Mouse (Mus musculus) spleen, postnatal 14 days (tissue): ENCODE data around the gene Gm16181.
A peak's percentile ranks its signal among the peaks of the same experiment; 100 is the strongest.

Source experiments
- DNase-seq, 2 experiments: peaks; one replicate each; pipeline ENCODE4 v3.0.0; 2021 to 2022; ENCODE audit warnings: low spot score in 2 of 2

Gene Gm16181

GRCm38 (mm10) chr17:35195631-35196320 lies 24.9 kb upstream of the Gm16181 start:
- peak; percentile 78 to 90 for DNase-seq

DNA sequence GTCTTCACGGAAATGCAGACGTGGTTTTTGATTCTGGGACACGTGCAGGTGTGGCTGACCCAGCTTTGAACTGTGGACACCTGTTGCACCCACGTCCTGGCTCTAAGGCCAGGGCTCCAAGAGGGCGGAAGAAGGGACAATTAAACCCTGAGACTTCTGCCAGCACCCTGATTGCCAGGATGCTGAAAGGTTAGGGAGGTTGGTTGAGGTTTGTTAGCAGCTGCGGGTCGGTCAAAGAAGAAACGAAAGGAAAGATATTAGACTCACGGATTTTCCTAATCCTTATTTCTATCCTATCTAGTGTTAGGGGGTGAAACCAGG lies 24.4 kb upstream of the Gm16181 start:
- no peak for DNase-seq

GRCm38 (mm10) chr17:35197126-35197525 lies 23.5 kb upstream of the Gm16181 start:
- DNase-seq, result no peak

GRCm38 (mm10) chr17:35198029-35198428 lies 22.6 kb upstream of the Gm16181 start:
- no peak for DNase-seq

DNA sequence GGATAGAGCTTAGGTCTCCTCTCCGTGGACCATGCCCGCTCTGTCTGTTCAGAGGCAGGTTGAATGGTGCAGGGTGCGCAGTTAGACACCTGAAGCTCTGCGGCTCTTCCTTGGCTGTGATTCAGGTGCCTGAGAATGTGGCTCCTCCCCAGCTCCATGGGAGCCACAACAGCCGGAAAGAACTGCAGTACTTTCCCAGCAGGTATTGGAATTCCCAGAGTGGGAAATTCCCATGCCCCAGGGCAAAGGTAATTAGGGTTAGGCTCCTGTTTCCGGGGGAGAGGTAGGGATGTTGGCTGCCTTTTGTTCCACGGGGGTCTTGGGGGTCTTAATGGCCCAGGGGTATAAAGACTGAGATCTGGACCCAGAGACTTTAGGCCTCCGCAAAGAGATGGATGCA lies 21.7 kb upstream of the Gm16181 start:
- DNase-seq, result no peak

DNA sequence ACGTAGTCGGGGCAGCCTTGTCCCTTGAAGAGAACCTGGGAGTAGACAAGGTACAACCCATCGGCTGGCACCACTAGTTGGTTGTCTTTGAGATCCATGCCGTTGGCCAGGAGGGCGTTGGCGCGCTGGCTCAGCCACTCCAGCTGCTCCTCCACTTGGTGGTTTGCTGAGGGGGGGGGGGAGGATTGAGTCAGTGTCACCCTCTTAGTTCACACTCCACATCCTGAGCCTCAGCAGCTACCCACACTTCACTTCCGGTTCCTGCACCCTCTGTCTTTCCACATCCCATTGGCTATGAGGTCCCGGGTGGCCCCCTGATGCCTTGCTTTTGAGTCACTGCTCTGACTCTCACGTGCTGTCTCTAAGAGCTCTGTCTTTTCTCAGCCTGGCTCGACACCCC lies 20.2 kb upstream of the Gm16181 start:
- no peak for DNase-seq

DNA sequence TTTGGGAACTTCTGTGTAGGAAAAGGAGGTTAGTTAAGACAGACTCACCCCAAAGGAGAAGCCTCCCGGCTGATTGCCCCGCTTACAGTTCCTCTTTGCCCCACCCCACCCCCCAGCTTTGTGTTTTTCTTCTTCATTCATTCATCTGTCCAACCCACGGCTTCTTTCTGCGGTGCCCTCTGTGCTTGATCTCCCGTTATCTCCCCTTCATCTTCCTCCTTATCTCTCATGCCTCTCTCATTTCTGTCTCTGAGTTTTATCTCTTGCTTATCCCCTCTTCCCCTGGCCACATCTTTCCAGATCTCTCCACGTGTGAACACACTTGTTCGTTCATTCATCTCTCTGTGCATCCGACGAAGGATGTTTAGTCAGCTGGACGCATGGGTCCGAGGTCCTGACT lies 19.5 kb upstream of the Gm16181 start:
- no peak for DNase-seq

GRCm38 (mm10) chr17:35201787-35202186 lies 18.8 kb upstream of the Gm16181 start, which contains the start of gene Tnf:
Gene Tnf, minus strand, starts transcription at chr17:35202007.
- peak in 1 of 2 experiments; percentile 44 for DNase-seq

- no peak for DNase-seq
Measured at GRCm38 (mm10) chr17:35202442-35202841, 18.2 kb upstream of the Gm16181 start.

DNA sequence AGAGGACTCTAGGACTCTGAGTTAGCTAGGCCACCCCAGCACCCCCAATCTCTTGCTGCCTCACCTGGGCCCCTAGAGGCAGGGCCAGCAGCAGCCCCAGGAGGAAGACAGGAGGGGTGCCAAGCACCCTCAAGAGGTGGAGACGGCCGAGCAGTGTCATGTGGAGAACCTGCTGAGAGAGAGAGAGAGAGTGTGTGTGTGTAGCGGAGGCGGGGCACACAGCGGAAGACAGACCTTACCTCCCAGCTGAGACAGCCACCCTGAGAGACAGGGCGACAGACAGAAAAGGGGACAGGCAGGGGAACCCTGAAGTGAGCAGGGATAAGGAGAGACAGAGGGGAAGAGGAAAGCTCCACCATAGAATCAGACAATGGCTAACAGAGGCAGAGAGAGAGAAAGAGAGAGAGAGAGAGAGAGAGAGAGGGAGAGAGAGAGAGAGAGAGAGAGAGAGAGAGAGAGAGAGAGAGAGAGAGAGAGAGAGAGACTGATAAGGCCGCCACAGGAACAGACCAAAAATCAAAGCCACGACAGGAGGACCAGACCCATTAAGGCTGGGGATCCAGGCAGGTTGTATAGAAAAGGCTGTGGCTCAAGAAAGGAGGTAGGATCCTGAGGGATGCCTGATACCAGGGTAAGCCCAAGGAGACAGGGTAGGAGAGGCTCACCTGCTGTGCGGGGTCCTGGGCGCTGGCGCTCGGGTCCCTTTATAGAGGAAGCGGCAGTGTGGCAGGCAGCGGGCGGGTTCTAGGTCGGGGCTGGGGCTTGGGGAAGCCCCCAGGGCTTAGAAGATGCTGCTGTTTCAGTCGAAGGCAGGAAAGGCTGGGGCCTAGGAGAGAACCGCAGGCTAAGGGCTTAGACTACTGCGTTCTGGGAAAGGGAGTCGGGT lies 15.9 kb upstream of the Gm16181 start, which contains the start of gene Lta:
Lta (minus strand) TSS at position 858 of the 886 bp plus-strand sequence.
- peak in 1 of 2 experiments; percentile 47 for DNase-seq

GRCm38 (mm10) chr17:35205380-35205769 lies 15.3 kb upstream of the Gm16181 start:
- DNase-seq, result no peak

DNA sequence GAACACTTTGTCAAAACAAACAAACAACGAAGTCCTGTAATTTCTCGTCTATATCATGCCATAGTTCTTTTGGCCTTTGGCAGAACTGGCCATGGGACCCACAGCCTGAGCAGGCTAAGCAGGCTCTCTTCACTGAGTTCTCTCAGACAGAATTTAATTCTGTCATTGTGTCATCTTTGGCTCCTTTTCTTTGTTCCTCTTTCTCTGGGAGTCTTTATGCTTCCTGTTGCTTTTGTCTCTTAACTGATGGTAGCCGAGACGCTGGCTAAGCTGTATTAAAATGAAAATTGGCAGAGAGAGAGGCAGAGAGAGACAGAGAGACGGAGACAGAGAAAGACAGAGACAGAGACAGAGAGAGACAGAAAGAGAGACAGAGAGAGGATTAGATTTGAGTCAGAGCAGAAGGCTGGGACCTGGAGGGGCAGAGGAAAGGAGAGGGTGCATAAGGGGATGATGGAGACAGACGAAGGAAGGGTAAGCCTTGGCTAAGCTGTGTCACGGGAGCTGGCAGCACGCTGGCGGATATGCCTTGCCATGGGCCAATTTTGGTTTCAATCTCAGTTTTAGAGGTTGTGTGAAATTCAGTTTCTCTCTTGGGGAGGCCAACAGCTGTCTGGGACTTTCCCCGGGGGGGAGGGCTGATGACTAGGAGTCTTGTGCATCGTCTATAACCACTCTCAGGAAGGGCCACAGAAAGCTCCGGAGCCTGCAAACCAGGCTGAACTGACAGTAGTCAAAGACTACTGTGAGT lies 10.7 kb upstream of the Gm16181 start:
- no peak for DNase-seq

GRCm38 (mm10) chr17:35210593-35210992 lies 10.0 kb upstream of the Gm16181 start:
- no peak for DNase-seq

GRCm38 (mm10) chr17:35213071-35213470 lies 7.6 kb upstream of the Gm16181 start:
- no peak for DNase-seq

GRCm38 (mm10) chr17:35218516-35219193 lies 2.0 kb upstream of the Gm16181 start:
- DNase-seq, result no peak

DNA sequence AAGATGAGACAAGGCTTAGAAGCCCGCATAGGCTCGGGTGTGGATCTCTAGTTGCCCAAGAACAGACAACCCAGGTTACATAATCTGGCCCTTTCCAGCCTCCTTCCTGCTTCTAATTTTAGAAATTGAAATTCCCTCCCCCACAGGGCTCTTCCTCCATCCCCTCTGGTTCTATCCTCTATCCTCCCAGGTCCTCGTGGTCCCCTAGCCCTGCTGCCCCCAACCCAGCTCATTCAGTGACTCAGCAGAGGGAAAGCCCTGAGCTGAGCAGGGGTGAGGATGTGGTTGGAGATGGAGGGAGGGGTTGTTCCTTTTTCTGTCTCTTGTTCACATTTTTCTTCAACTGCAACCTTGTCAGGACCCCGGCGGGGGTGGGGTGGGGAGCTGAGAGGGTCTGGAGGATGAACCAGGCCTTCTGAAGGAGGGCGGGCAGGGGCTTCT lies 1.0 kb upstream of the Gm16181 start:
- no peak for DNase-seq

DNA sequence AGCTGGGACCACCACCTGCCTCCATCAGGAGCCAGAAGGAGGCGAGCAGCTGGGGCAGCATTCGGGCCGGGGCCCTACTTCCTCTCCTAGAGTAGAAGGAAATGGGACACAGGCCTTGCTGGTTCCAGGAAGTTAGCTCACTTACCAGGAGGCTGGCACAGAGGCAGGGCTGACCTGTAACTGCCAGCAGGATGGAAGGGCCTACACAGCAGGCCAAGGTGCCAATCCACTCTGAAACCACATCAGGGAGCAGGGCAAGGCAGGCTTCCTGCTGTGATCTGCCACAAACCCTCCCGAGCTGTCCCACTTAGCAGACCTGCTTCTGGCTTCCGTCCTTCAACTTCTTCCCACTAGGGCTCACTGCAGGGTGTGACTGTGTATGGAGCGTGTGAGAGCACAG lies 1.7 kb downstream of the Gm16181 start:
- no peak for DNase-seq

DNA sequence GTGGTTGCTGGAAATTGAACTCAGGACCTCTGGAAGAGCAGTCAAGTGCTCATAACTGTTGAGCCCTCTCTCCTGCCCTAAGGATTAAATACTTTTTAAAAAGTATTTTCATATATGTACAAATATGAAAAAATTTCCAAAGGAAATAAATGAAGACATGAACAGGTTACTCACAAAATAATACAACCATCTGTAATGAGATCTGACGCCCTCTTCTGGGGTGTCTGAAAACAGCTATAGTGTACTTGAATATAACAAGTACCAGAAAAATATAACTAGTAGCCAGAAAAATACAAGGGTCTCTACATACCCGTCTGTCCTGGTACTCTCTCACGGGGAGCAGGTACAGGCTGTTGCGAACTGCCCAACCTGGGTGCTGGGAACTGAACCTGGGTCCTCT lies 4.0 kb downstream of the Gm16181 start:
- DNase-seq, result no peak

GRCm38 (mm10) chr17:35225456-35225855 lies 4.8 kb downstream of the Gm16181 start:
- DNase-seq, result no peak

- DNase-seq, result no peak
Measured at GRCm38 (mm10) chr17:35226561-35227046, 6.0 kb downstream of the Gm16181 start.

- DNase-seq, result no peak
Measured at GRCm38 (mm10) chr17:35231022-35231421, 10.4 kb downstream of the Gm16181 start.
